Mouse (Mus musculus) CH12.LX (cell line): ENCODE results near the gene Tcf7l1. TPM values are rescaled to one million over a fixed set of nuclear protein-coding genes. Genes with fewer than 3 reads are reported as not detected.

Experiments
- DNase-seq: peaks from one replicate; pipeline ENCODE4 v3.0.0-alpha.2; 2013; ENCODE audit errors: extremely low read depth
- H3K27ac ChIP-seq: 2 replicates; pipeline ENCODE4 v1.5.1; 2012; ENCODE audit warnings: low read depth, mild to moderate bottlenecking, control low read depth, moderate library complexity; ENCODE audit not compliant: insufficient read depth
- H3K27me3 ChIP-seq: replicated peaks from 2 replicates; pipeline ENCODE3; 2012; ENCODE audit warnings: inconsistent platforms
- H3K36me3 ChIP-seq, 2 experiments: replicated peaks in 1 of 2; 2 replicates each; pipeline versions ENCODE3 to v1.6.1; 2012; ENCODE audit warnings: inconsistent platforms in 1 of 2, low read length in 1 of 2, mild to moderate bottlenecking in 1 of 2, mixed read lengths in 1 of 2, moderate library complexity in 1 of 2; ENCODE audit not compliant: control insufficient read depth in 1 of 2, insufficient read depth in 1 of 2
- H3K4me1 ChIP-seq, 2 experiments: 2 replicates each; pipeline ENCODE4 v1.6.1; 2012; ENCODE audit warnings: inconsistent platforms in 1 of 2, moderate library complexity in 1 of 2; ENCODE audit not compliant: insufficient read depth in 2 of 2, control insufficient read depth in 1 of 2
- H3K4me2 ChIP-seq: 2 replicates; pipeline ENCODE4 v1.6.1; 2012; ENCODE audit warnings: low read depth, mild to moderate bottlenecking, control low read depth; ENCODE audit not compliant: poor library complexity, insufficient read depth, severe bottlenecking
- H3K4me3 ChIP-seq, 3 experiments: fragments of 150-350 bp in 1 of 3; sonication (generic) in 1 of 3; replicated peaks in 1 of 3; 2 replicates each; pipeline versions ENCODE3 to v1.5.1; 2011 to 2012; ENCODE audit warnings: low read depth in 2 of 3, low read length in 2 of 3, mild to moderate bottlenecking in 2 of 3, moderate library complexity in 2 of 3, control low read depth in 1 of 3, improper control_type of control experiment in 1 of 3, inconsistent platforms in 1 of 3, mixed read lengths in 1 of 3; ENCODE audit not compliant: poor library complexity in 1 of 3
- H3K79me2 ChIP-seq: replicated peaks from 2 replicates; pipeline ENCODE4 v1.6.1; 2012; ENCODE audit warnings: mild to moderate bottlenecking, moderate library complexity; ENCODE audit not compliant: control insufficient read depth, poor library complexity, insufficient read depth, severe bottlenecking; ENCODE audit errors: extremely low read depth
- H3K9ac ChIP-seq: 2 replicates; pipeline ENCODE4 v1.6.1; 2012; ENCODE audit warnings: low read depth, mild to moderate bottlenecking, control low read depth, moderate library complexity; ENCODE audit not compliant: insufficient read depth
- H3K9me3 ChIP-seq: replicated peaks from 2 replicates; pipeline ENCODE3; 2012; ENCODE audit warnings: low read length, inconsistent platforms, mixed read lengths
- BHLHE40 ChIP-seq: IDR thresholded peaks from 2 replicates; pipeline ENCODE4 v1.6.1; 2011; ENCODE audit warnings: mild to moderate bottlenecking, low read depth, low read length, improper control_type of control experiment
- CHD1 ChIP-seq: IDR thresholded peaks from 2 replicates; pipeline ENCODE4 v1.6.1; 2012; ENCODE audit warnings: low read depth, low read length, improper control_type of control experiment, inconsistent platforms
- CTCF ChIP-seq, 2 experiments: IDR thresholded peaks in 1 of 2; conservative IDR thresholded peaks in 1 of 2; 2 replicates each; pipeline ENCODE4 v1.5.1; 2011 to 2012; ENCODE audit warnings: low read depth in 2 of 2, low read length in 2 of 2, improper control_type of control experiment in 1 of 2, inconsistent platforms in 1 of 2, mild to moderate bottlenecking in 1 of 2, moderate library complexity in 1 of 2
- E2F4 ChIP-seq: IDR thresholded peaks from 2 replicates; pipeline ENCODE4 v1.6.1; 2011; ENCODE audit warnings: low read depth, low read length, improper control_type of control experiment; ENCODE audit not compliant: insufficient replicate concordance
- EP300 ChIP-seq: IDR thresholded peaks from 2 replicates; pipeline ENCODE4 v1.6.1; 2011; ENCODE audit warnings: low read length, improper control_type of control experiment
- ETS1 ChIP-seq: conservative IDR thresholded peaks from 2 replicates; pipeline ENCODE4 v1.6.1; 2012; ENCODE audit warnings: low read depth, mild to moderate bottlenecking, inconsistent platforms, low read length, improper control_type of control experiment, moderate library complexity
- MAX ChIP-seq: IDR thresholded peaks from 2 replicates; pipeline ENCODE4 v1.6.1; 2011; ENCODE audit warnings: low read length, improper control_type of control experiment
- MEF2A ChIP-seq: IDR thresholded peaks from 2 replicates; pipeline ENCODE4 v1.6.1; 2014; ENCODE audit warnings: low read depth, mild to moderate bottlenecking, inconsistent platforms, low read length, improper control_type of control experiment, borderline replicate concordance
- MXI1 ChIP-seq: IDR thresholded peaks from 2 replicates; pipeline ENCODE4 v1.6.1; 2011; ENCODE audit warnings: mild to moderate bottlenecking, low read depth, low read length, improper control_type of control experiment
- NRF1 ChIP-seq: IDR thresholded peaks from 2 replicates; pipeline ENCODE4 v1.6.1; 2014; ENCODE audit warnings: low read depth, mild to moderate bottlenecking, inconsistent platforms, low read length, improper control_type of control experiment, moderate library complexity
- PAX5 ChIP-seq: IDR thresholded peaks from 2 replicates; pipeline ENCODE4 v1.6.1; 2012; ENCODE audit warnings: low read length, inconsistent platforms, mixed read lengths
- POLR2A ChIP-seq: IDR thresholded peaks from 2 replicates; pipeline ENCODE4 v1.6.1; 2011; ENCODE audit warnings: low read depth, mild to moderate bottlenecking, improper control_type of control experiment, low read length
- RAD21 ChIP-seq: IDR thresholded peaks from 2 replicates; pipeline ENCODE4 v1.6.1; 2011; ENCODE audit warnings: low read depth, mild to moderate bottlenecking, low read length, improper control_type of control experiment, moderate library complexity
- RCOR1 ChIP-seq: conservative IDR thresholded peaks from 2 replicates; pipeline ENCODE4 v1.6.1; 2012; ENCODE audit warnings: low read depth, mild to moderate bottlenecking, inconsistent platforms, low read length, improper control_type of control experiment
- SIN3A ChIP-seq: IDR thresholded peaks from 2 replicates; pipeline ENCODE4 v1.6.1; 2012; ENCODE audit warnings: low read length, improper control_type of control experiment, inconsistent platforms
- TCF12 ChIP-seq: IDR thresholded peaks from 2 replicates; pipeline ENCODE4 v1.6.1; 2014; ENCODE audit warnings: low read depth, mild to moderate bottlenecking, inconsistent platforms, low read length, improper control_type of control experiment
- USF1 ChIP-seq: IDR thresholded peaks from 2 replicates; pipeline ENCODE4 v1.6.1; 2014; ENCODE audit warnings: low read depth, mild to moderate bottlenecking, inconsistent platforms, low read length, improper control_type of control experiment
- USF2 ChIP-seq: conservative IDR thresholded peaks from 2 replicates; pipeline ENCODE4 v1.6.1; 2011; ENCODE audit warnings: low read depth, low read length, improper control_type of control experiment
- ZC3H11A ChIP-seq: IDR thresholded peaks from 2 replicates; pipeline ENCODE4 v1.6.1; 2012; ENCODE audit warnings: low read depth, mild to moderate bottlenecking, inconsistent platforms, low read length, improper control_type of control experiment
- ZKSCAN1 ChIP-seq: IDR thresholded peaks from 2 replicates; pipeline ENCODE4 v1.6.1; 2012; ENCODE audit warnings: low read depth, inconsistent platforms, low read length, improper control_type of control experiment, borderline replicate concordance
- ZMIZ1 ChIP-seq: IDR thresholded peaks from 2 replicates; pipeline ENCODE4 v1.6.1; 2012; ENCODE audit warnings: low read depth, mild to moderate bottlenecking, inconsistent platforms, low read length, improper control_type of control experiment
- ZNF384 ChIP-seq: IDR thresholded peaks from 2 replicates; pipeline ENCODE4 v1.6.1; 2012; ENCODE audit warnings: low read depth, low read length, improper control_type of control experiment, inconsistent platforms
- dilution Hi-C: fragments of 300-500 bp; cut with MboI; formaldehyde crosslinking; loops from 2 replicates; pipeline ENCODE4 v1.14.3; 2020; ENCODE audit warnings: low sequenced_read_pairs; ENCODE audit not compliant: extremely low pct_unique_long_range_greater_than_20kb, extremely low pct_ligation_motif_present
- in situ Hi-C: fragments of 300-500 bp; cut with MboI; formaldehyde crosslinking; loops from 3 replicates; pipeline ENCODE4 v1.14.3; 2019; ENCODE audit warnings: low sequenced_read_pairs, low pct_ligation_motif_present, low pct_unique_long_range_greater_than_20kb, mixed read lengths
- polyA plus RNA-seq: library from polyadenylated mRNA; unstranded; fragments of >175 nt; gene quantifications from 2 replicates; pipeline ENCODE4 v1.2.1, GENCODE M21; 2012; ENCODE audit warnings: low read depth; ENCODE audit not compliant: insufficient read length
- total RNA-seq, 2 experiments: library from RNA; depleted of rRNA; stranded (reverse); fragments of 300-350 nt in 1 of 2; fragments of >200 nt in 1 of 2; gene quantifications; 2 replicates each; pipeline ENCODE4 v1.2.3; 2012 to 2014

Gene Tcf7l1
- total and polyA plus RNA-seq, 3 experiments: 0.13 to 9.9 (median 0.47) TPM

DNA sequence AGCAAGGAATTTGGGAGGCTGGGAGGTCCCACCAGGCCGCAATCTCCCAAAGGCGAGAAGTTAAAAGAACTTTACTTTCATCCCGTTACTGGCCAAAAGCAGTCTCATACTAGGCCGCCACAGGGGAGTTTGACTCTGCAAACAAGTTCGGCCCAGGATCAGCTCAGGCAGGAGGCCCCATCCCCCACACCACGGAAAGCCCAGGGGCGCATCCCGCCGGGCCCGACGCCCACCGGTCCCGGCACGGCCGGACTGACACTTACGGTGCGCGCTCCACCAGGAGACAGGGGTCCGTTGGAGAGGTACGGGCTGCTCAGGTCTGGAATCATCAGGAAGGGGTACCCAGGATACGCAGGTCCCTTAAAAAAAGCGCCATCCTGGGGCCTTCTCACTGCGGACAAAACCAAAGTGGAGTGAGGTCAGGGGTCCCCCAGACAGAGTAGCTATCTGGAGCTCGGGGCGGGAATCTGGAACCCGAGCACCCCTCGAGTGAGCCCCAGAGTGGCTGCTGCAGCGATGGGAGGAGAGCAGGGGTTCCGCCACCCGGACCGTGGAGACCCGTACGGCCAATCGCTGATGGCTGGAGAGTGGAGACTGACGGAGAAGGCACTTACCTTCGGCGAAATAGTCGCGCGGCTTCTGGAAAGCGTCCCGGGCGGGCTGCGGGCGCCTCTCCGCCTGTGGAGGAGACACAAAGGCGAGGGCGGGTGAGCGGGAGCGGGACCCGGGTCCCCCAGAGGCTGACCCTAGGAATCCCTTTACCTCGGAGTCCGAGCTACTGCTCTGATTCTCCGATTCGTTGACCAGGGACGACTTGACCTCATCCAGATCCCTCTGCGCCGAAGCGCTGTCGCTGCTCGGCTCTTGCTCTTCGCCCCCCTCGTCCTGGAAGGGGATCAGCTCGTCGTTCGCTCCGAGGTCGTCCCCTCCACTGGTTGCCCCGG, 834 bp downstream of the Tcf7l1 start:
- Histone ChIP-seq H3K9ac (no peak overlapping the region), H3K9me3 (peaks cover 19% of the 10 kb centered on the region), H3K36me3 (no peaks in the 10 kb centered on the region), H3K4me3 (no peak overlapping the region), H3K4me2 (no peak overlapping the region), H3K4me1 (no peaks in the 10 kb centered on the region), H3K27ac (no peak overlapping the region), H3K79me2 (no peaks in the 10 kb centered on the region), H3K27me3 (no peaks in the 10 kb centered on the region)
- in situ Hi-C loops (no loop called here), dilution Hi-C loops (no loop called here)
- TF ChIP-seq CHD1 (no peak), E2F4 (no peak), ZNF384 (no peak), NRF1 (no peak), EP300 (no peak)
- DNase-seq: no peak

GRCm38 (mm10) chr6:72787322-72787947, 1.6 kb downstream of the Tcf7l1 start:
- no peak for DNase-seq
- dilution Hi-C loops (no loop called here), in situ Hi-C loops (no loop called here)
- TF ChIP-seq SIN3A: no peak
- no peak for TF ChIP-seq BHLHE40
- no peak for TF ChIP-seq ZMIZ1
- TF ChIP-seq ZC3H11A: no peak
- no peak for TF ChIP-seq MXI1
- no peak for TF ChIP-seq USF1
- no peak for TF ChIP-seq ZNF384
- no peak for TF ChIP-seq POLR2A
- no peak for TF ChIP-seq PAX5
- TF ChIP-seq TCF12: no peak
- TF ChIP-seq MEF2A: no peak
- TF ChIP-seq ZKSCAN1: no peak
- no peak for TF ChIP-seq NRF1
- no peak for TF ChIP-seq MAX
- TF ChIP-seq RAD21: no peak
- no peak for TF ChIP-seq USF2
- no peak for TF ChIP-seq ETS1
- TF ChIP-seq CTCF (conservative IDR thresholded peaks at IDR 0.05 in 1 of 2, IDR thresholded peaks at IDR 0.05 in 1 of 2; ENCODE audit: low read depth in 2 of 2, low read length in 2 of 2): no peak
- TF ChIP-seq RCOR1: no peak
- Histone ChIP-seq H3K4me1 (no peaks in the 10 kb centered on the region), H3K36me3 (no peaks in the 10 kb centered on the region), H3K27ac (no peak overlapping the region), H3K9me3 (peaks cover 19% of the 10 kb centered on the region), H3K4me2 (no peak overlapping the region), H3K4me3 (no peak overlapping the region), H3K79me2 (no peaks in the 10 kb centered on the region), H3K27me3 (no peaks in the 10 kb centered on the region), H3K9ac (no peak overlapping the region)
